Mouse (Mus musculus) brain, embryonic 14.5 days (tissue): ENCODE measurements around the gene Myl9.

Experiments
- CTCF ChIP-seq: fragments of 200-500 bp; IDR thresholded peaks from 2 replicates; pipeline ENCODE4 v1.5.1; 2012; ENCODE audit warnings: inconsistent platforms, mild to moderate bottlenecking, moderate library complexity, borderline replicate concordance; ENCODE audit not compliant: insufficient read depth, insufficient read length; ENCODE audit errors: extremely low read depth
- POLR2A ChIP-seq: fragments of 200-500 bp; IDR thresholded peaks from 2 replicates; pipeline ENCODE4 v1.6.1; 2012; ENCODE audit warnings: mild to moderate bottlenecking, inconsistent platforms, borderline replicate concordance; ENCODE audit not compliant: poor library complexity, insufficient read depth, insufficient read length, severe bottlenecking; ENCODE audit errors: extremely low read depth

DNA sequence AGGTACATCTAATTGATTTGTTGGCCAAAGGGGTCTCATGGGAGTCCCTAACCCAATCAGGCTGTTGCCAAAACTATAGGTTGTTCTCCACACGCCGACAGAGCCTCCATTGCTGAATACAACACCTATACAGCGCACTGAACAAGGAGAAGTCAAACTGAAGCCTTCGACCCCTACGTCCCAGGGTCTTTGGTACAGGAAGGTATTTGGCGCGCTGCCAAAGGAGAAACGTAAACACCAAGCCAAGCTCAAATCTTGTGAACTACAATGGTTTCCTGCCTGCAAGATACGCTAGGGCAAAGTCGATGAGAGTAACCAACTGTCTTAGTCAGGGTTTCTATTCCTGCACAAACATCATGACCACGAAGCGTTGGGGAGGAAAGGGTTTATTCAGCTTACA is 5.9 kb upstream of the Myl9 start:
- no peak for TF ChIP-seq POLR2A
- no peak for TF ChIP-seq CTCF
